Mouse (Mus musculus) myocyte (in vitro differentiated cells): Measurements from ENCODE around the gene Adamts6. TPM values are rescaled to one million over a fixed set of nuclear protein-coding genes. Genes with fewer than 3 reads are reported as not detected.

Experiments used
- H3K27me3 ChIP-seq: one replicate; pipeline ENCODE4 v1.6.1; 2011; ENCODE audit not compliant: control insufficient read depth, insufficient read depth, insufficient read length
- H3K36me3 ChIP-seq: one replicate; pipeline ENCODE4 v1.6.1; 2011; ENCODE audit not compliant: control insufficient read depth, insufficient read depth
- H3K4me2 ChIP-seq: one replicate; pipeline ENCODE4 v1.6.1; 2011; ENCODE audit warnings: low read depth, control low read depth
- H3K4me3 ChIP-seq: one replicate; pipeline ENCODE4 v1.5.1; 2011; ENCODE audit warnings: mild to moderate bottlenecking, control low read depth, moderate library complexity
- H3K79me2 ChIP-seq: one replicate; pipeline ENCODE4 v1.6.1; 2011; ENCODE audit not compliant: control insufficient read depth, insufficient read depth
- H3ac ChIP-seq: one replicate; pipeline ENCODE4 v1.6.1; 2011; ENCODE audit not compliant: control insufficient read depth, insufficient read length
- CEBPB ChIP-seq: IDR thresholded peaks from 2 replicates; pipeline ENCODE4 v1.6.1; 2011; ENCODE audit warnings: mild to moderate bottlenecking, moderate library complexity; ENCODE audit not compliant: poor library complexity, insufficient read depth, severe bottlenecking
- E2F4 ChIP-seq: IDR thresholded peaks from one replicate; pipeline ENCODE4 v1.6.1; 2011; ENCODE audit warnings: mild to moderate bottlenecking, control low read depth, moderate library complexity; ENCODE audit not compliant: insufficient read depth
- MAX ChIP-seq: IDR thresholded peaks from one replicate; pipeline ENCODE4 v1.6.1; 2011; ENCODE audit warnings: low read depth, mild to moderate bottlenecking, control low read depth
- MYOD1 ChIP-seq, 3 experiments: IDR thresholded peaks; one replicate each; pipeline ENCODE4 v1.6.1; 2011; ENCODE audit warnings: control low read depth in 2 of 3, low read depth in 2 of 3, mild to moderate bottlenecking in 2 of 3, moderate library complexity in 1 of 3; ENCODE audit not compliant: insufficient read length in 2 of 3, control insufficient read depth in 1 of 3
- MYOG ChIP-seq, 3 experiments: IDR thresholded peaks; one replicate each; pipeline ENCODE4 v1.6.1; 2011; ENCODE audit warnings: control low read depth in 2 of 3, low read depth in 2 of 3, mild to moderate bottlenecking in 2 of 3; ENCODE audit not compliant: insufficient read length in 2 of 3, control insufficient read depth in 1 of 3, insufficient read depth in 1 of 3
- POLR2A ChIP-seq: IDR thresholded peaks from one replicate; pipeline ENCODE4 v1.6.1; 2011; ENCODE audit warnings: low read depth, mild to moderate bottlenecking, control low read depth, moderate library complexity; ENCODE audit not compliant: insufficient read length
- POLR2AphosphoS2 ChIP-seq: IDR thresholded peaks from one replicate; pipeline ENCODE4 v1.6.1; 2011; ENCODE audit warnings: low read depth, control low read depth; ENCODE audit not compliant: insufficient read length
- REST ChIP-seq: IDR thresholded peaks from one replicate; pipeline ENCODE4 v1.6.1; 2011; ENCODE audit warnings: mild to moderate bottlenecking, control low read depth, moderate library complexity; ENCODE audit not compliant: insufficient read depth, insufficient read length
- SRF ChIP-seq: IDR thresholded peaks from one replicate; pipeline ENCODE4 v1.6.1; 2011; ENCODE audit warnings: low read depth; ENCODE audit not compliant: control insufficient read depth, insufficient read length
- TCF12 ChIP-seq: IDR thresholded peaks from one replicate; pipeline ENCODE4 v1.6.1; 2011; ENCODE audit warnings: mild to moderate bottlenecking, control low read depth; ENCODE audit not compliant: poor library complexity, insufficient read depth, severe bottlenecking
- TCF3 ChIP-seq: IDR thresholded peaks from one replicate; pipeline ENCODE4 v1.6.1; 2011; ENCODE audit warnings: low read depth, control low read depth; ENCODE audit not compliant: insufficient read length
- USF1 ChIP-seq: IDR thresholded peaks from one replicate; pipeline ENCODE4 v1.6.1; 2011; ENCODE audit warnings: low read depth, mild to moderate bottlenecking, control low read depth, moderate library complexity
- polyA plus RNA-seq: library from polyadenylated mRNA; unstranded; fragments of >200 nt; fragmentation: generic; extraction: Trizol; gene quantifications from one replicate; pipeline ENCODE4 v1.2.1, GENCODE M21; 2012; ENCODE audit warnings: missing spikeins

Gene Adamts6
- polyA plus RNA-seq, 1 experiment, result 2.0 TPM

- Histone ChIP-seq H3K4me2 (peak overlapping the region; percentile 12), H3K4me3 (no peak overlapping the region), H3ac (no peak overlapping the region), H3K36me3 (no peaks in the 10 kb centered on the region), H3K79me2 (no peaks in the 10 kb centered on the region), H3K27me3 (no peaks in the 10 kb centered on the region)
- TF ChIP-seq CEBPB (peak; percentile 74), TCF12 (no peak), MYOG (IDR thresholded peaks at IDR 0.05; ENCODE audit: control insufficient read depth in 1 of 3, insufficient read depth in 1 of 3, insufficient read length in 2 of 3, low read depth in 2 of 3) (no peak), POLR2AphosphoS2 (no peak), USF1 (no peak)
These were observed 253.3 kb downstream of the Adamts6 start for GRCm38 (mm10) chr13:104540861-104541398.

GRCm38 (mm10) chr13:104542123-104542758, 254.6 kb downstream of the Adamts6 start:
- H3ac ChIP-seq, result no peak overlapping the region
- H3K36me3 ChIP-seq, result no peaks in the 10 kb centered on the region
- no peaks in the 10 kb centered on the region for H3K79me2 ChIP-seq
- no peak overlapping the region for H3K4me2 ChIP-seq
- no peak for TF ChIP-seq MAX
- TF ChIP-seq TCF12, result no peak
- TF ChIP-seq REST, result no peak
- no peak for TF ChIP-seq MYOG (IDR thresholded peaks at IDR 0.05; ENCODE audit: control insufficient read depth in 1 of 3, insufficient read depth in 1 of 3, insufficient read length in 2 of 3, low read depth in 2 of 3)
- no peak for TF ChIP-seq USF1
- H3K27me3 ChIP-seq, result no peaks in the 10 kb centered on the region
- H3K4me3 ChIP-seq, result no peak overlapping the region

GRCm38 (mm10) chr13:104542759-104543141, 255.1 kb downstream of the Adamts6 start:
- Histone ChIP-seq H3K27me3 (no peaks in the 10 kb centered on the region), H3K4me2 (no peak overlapping the region), H3K79me2 (no peaks in the 10 kb centered on the region), H3K36me3 (no peaks in the 10 kb centered on the region), H3ac (no peak overlapping the region), H3K4me3 (no peak overlapping the region)
- no peak for TF ChIP-seq MYOG (IDR thresholded peaks at IDR 0.05; ENCODE audit: control insufficient read depth in 1 of 3, insufficient read depth in 1 of 3, insufficient read length in 2 of 3, low read depth in 2 of 3)
- no peak for TF ChIP-seq CEBPB
- TF ChIP-seq E2F4, result no peak
- TF ChIP-seq SRF, result no peak
- TF ChIP-seq TCF12, result no peak
- TF ChIP-seq USF1, result no peak
- no peak for TF ChIP-seq REST
- TF ChIP-seq MYOD1 (IDR thresholded peaks at IDR 0.05; ENCODE audit: control insufficient read depth in 1 of 3, insufficient read length in 2 of 3, low read depth in 2 of 3), result no peak
- no peak for TF ChIP-seq TCF3
- TF ChIP-seq POLR2AphosphoS2, result no peak
- TF ChIP-seq POLR2A, result no peak
- TF ChIP-seq MAX, result no peak

Other genes starting within 250 kb of the Adamts6 start
- 10.8 TPM for gene Nln, start 178.2 kb upstream of the Adamts6 start, polyA plus RNA-seq
- 4.3 TPM for gene Sgtb, start 178.1 kb upstream of the Adamts6 start, polyA plus RNA-seq
- gene Trappc13, start 109.4 kb upstream of the Adamts6 start, polyA plus RNA-seq, result 22.1 TPM
- 4.6 TPM for gene Trim23, start 109.0 kb upstream of the Adamts6 start, polyA plus RNA-seq
- gene Cenpk, start 59.2 kb upstream of the Adamts6 start, polyA plus RNA-seq, result 4.0 TPM
- 2.7 TPM for gene Ppwd1, start 59.0 kb upstream of the Adamts6 start, polyA plus RNA-seq